Mouse (Mus musculus) kidney, adult 2 months (tissue): ENCODE measurements around the gene Itgb4.

Source experiments
- CTCF ChIP-seq: fragments of 200-500 bp; conservative IDR thresholded peaks from 2 replicates; pipeline ENCODE4 v1.5.1; 2011; ENCODE audit warnings: low read depth, mild to moderate bottlenecking, control low read depth, low read length, moderate library complexity, mixed read lengths; ENCODE audit not compliant: insufficient read depth, insufficient read length
- POLR2A ChIP-seq: fragments of 200-500 bp; IDR thresholded peaks from one replicate; pipeline ENCODE4 v1.6.1; 2011; ENCODE audit warnings: low read depth, low read length, control low read depth

DNA sequence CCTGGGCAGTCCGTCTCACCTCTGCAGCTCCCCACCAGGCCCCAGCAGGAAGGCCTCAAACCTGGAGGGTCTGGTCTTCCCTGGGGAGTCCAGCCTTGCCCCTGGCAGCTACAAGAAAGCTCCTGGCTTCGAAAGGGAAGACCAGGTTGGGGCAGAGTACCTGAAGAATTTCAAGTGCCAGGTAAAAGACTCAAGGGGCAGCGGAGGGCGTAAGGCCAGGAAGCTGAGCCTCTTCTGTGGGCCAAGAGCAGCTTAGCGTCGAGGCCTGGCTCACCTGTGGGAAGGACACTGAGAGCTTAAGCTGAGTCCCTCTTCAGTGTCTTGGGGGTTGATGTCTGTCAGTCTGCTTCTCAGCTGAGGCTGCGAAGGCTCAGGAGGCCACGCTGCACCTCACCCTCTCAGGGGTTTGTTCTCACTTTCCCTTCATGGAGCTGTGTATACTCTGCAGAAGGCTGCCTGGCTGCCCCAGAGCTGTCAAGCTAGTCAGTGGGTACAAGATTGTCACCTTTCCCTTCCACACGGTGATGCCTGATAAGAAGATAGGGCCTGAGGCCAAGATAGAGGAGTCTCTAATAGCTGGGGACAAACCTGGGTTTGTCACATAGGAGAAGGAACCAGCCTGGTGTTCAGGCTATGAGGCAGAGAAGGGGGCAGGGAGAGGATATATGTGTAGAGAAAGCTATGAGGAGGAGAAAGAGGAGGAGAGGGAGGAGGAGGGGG, 79.2 kb downstream of the Itgb4 start:
- no peak for TF ChIP-seq POLR2A
- no peak for TF ChIP-seq CTCF
